Mouse (Mus musculus) activated CD4-positive, CD25-positive, alpha-beta regulatory T cell, adult 4 months (primary cell): Measurements from ENCODE around the gene Tmem63b. TPM values are rescaled to one million over a fixed set of nuclear protein-coding genes. Genes with fewer than 3 reads are reported as not detected.

Source experiments
- ATAC-seq: one replicate; pipeline ENCODE4 v1.8.0; 2017
- polyA plus RNA-seq, 2 experiments: library from polyadenylated mRNA; unstranded; fragments of 100-300 nt; shearing (Covaris generic); gene quantifications; one replicate each; pipeline ENCODE4 v1.2.1; 2017

Gene Tmem63b
- polyA plus RNA-seq, 2 experiments from 2014 or later: 2.7 to 3.6 TPM

DNA sequence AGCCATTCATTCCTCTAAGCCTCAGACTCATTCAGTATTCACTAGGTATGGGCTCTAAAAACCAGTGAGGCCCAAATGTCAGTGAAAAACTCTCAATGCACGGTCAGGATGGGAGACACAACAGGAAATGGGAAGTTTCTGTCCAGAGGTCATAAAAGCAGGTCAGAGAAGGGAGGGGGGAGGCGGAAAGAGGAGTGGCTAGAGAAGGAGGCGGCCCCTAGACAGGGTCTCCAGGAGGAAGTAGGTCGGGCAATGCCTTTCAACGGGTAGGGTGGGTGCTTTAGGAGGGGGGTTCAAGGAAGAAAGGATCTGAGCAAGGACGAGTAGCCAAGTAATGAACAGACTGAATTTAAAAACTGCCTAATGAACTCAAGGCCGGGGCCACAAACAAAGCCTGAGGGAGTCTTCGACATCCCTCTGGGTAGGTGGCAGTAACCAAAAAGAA, 67.7 kb downstream of the Tmem63b start:
- peak; percentile 8 for ATAC-seq

DNA sequence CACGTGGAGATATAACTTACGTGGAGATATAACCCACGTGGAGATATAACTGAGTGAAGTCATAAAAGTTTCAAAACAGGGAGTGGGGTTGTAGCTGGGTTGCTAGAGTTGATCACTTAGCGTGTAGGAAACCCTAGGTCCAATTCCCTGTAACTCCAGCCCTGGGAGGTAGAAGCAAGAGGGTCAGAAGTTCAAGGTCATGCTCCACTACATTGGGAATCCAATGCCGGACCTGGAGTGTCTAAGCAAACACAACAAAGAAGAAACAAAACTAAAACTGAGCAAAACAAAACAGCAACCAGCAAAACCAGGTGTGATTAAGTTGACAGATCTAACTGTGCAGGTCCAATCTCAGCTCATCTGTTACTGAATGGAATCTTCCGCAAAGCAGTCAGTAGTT, 69.0 kb downstream of the Tmem63b start:
- no peak for ATAC-seq

DNA sequence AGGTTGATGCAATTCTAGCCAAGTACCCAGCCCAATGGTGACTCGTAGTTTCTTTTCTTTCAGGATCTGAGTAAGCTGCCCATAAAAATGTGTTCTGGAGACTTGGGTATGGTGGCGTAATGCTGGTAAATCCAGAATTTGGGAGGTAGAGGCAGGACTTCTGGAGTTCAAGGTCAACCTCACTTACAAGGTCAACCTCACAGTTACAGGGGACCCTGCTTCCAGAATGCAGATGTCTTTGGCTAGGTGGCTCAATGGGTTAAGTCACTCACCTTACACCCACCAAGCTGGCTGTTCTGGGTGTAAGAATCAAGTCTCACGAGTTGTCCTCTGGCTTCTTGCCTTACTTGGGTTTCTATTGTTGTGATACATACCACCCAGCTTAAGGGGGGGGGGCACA, 70.0 kb downstream of the Tmem63b start:
- ATAC-seq: no peak

DNA sequence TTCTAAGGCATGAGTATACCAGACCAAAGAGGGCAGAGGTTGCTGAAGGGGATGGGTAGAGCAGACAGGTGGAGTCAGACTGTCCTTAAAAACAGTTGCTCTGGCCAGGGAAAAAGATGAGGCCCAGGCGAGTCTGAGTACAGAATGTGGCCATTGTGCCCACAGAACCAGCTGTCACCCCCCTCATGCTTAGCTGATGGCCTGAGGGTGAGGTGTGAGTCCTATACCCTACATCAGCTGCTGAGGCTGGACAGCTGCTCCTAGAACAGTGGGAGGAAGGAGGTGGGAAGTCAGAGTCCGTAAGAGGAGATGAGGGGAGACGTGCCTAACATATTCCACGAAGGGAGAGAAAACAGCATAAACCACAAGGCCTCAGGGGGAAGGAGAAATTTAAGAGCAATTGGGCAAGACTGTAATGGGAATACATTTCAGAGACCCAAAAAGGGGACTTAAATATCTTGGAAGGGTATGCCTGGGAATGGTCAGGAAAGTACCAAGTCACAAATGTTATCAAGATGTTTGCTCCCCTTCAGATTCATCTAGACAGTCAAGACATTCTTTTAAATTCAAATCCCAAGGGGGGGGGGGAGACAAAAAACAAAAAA, 70.6 kb downstream of the Tmem63b start:
- no peak for ATAC-seq

DNA sequence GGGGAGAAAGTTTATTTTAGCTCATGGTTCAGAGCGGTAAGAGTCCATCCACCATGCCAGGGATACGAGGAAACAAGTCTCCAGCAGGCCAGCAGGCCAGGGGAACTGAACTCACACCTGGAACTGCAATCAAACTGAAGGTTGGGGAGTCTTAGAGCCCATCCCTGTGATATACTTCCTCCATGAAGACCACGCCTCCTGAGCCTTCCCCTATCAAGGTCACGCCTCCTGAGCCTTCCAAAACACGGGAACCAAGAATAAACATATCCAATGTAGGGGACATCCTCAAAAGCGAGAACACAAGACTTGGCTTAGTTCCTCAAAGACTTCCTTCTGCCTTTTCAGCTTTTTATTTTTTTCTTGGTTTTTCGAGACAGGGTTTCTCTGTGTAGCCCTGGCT, 73.8 kb downstream of the Tmem63b start:
- no peak for ATAC-seq

DNA sequence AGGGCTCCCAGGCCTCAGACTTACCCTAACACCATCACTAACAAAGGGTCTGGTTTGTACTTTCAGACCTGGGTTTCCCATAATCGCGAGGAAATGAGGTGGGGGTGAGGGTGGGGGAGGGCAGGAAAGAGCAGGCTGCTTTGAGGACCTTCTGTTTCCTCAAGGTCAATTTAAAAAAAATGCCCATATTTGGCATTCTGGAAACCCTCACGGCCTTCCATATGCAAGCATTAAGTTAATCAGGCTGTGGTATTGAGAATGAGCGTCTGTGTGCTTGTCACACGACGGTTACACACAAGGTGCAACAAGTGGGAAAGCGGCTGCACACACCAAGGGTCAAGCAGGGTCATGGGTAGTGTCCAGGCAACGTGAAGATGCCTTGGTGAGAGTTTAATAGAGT, 74.7 kb downstream of the Tmem63b start:
- no peak for ATAC-seq

Other genes starting within 250 kb of the Tmem63b start
- gene Spats1, start 211.5 kb downstream of the Tmem63b start, polyA plus RNA-seq: under 1 TPM; 0.43 to 0.74 TPM
- gene Aars2, start 180.1 kb downstream of the Tmem63b start, polyA plus RNA-seq: 1 to 10 TPM; 2.1 to 3.4 TPM
- gene Tcte1, start 163.5 kb downstream of the Tmem63b start, polyA plus RNA-seq: not detected
- gene Tmem151b, start 137.2 kb downstream of the Tmem63b start, polyA plus RNA-seq: not detected
- 10 to 100 TPM; 28.3 to 50.2 TPM for gene Nfkbie, start 131.2 kb downstream of the Tmem63b start, polyA plus RNA-seq
- 10 to 100 TPM; 27.7 to 33.8 TPM for gene Slc35b2, start 123.0 kb downstream of the Tmem63b start, polyA plus RNA-seq
- gene Hsp90ab1, start 113.6 kb downstream of the Tmem63b start, polyA plus RNA-seq: 100 to 1,000 TPM; 836 to 982 TPM
- gene Slc29a1, start 87.3 kb downstream of the Tmem63b start, polyA plus RNA-seq: 10 to 100 TPM; 82.3 to 85.3 TPM
- not detected for gene Mymx, start 84.8 kb downstream of the Tmem63b start, polyA plus RNA-seq
- gene Capn11, start 27.6 kb downstream of the Tmem63b start, polyA plus RNA-seq: under 1 TPM in 1 of 2 experiments, not detected in 1; 0.33 TPM
- gene Mrpl14, start 583 bp downstream of the Tmem63b start, polyA plus RNA-seq: 10 to 100 TPM; 73.4 to 90.9 TPM
- gene 1600014C23Rik, start 46.9 kb upstream of the Tmem63b start, polyA plus RNA-seq: not detected